Mouse (Mus musculus) frontal cortex, adult (tissue): Measurements from ENCODE around the gene Mfsd4a.
A peak's percentile ranks its signal among the peaks of the same experiment; 100 is the strongest.

Experiments used
- ATAC-seq: cut with Nextera tagmentation; 2 replicates; pipeline ENCODE4 v1.9.2; 2017; ENCODE audit warnings: mild to moderate bottlenecking, moderate library complexity, mixed read lengths; ENCODE audit not compliant: low TSS enrichment

Mfsd4a gene

GRCm38 (mm10) chr1:132065475-132066172, 2.2 kb downstream of the Mfsd4a start:
- peak; percentile 19; the same call in 1 of the 2 replicates for ATAC-seq

DNA sequence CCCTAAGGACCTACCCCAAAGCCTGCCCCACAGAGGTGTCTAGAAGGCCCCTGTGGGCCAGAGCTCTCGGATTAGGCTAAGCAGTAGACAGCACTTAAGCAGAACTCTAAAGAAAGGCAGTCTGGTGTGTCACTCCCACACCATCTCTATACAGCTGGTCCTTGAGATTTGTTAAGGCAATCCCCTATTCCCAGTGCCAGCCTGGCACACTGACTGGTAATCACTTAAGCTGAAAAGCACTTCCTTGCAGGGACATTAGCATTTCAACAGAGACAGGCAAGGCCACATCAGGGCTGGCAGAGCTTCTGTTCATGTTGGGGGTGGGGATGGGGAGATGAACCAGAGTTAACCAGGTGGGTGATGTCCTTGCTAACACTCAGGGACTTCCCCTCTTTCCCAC, 2.9 kb downstream of the Mfsd4a start:
- peak; percentile 64 for ATAC-seq

GRCm38 (mm10) chr1:132063096-132063495, 4.8 kb downstream of the Mfsd4a start:
- no peak for ATAC-seq

GRCm38 (mm10) chr1:132061750-132062541, 5.9 kb downstream of the Mfsd4a start:
- ATAC-seq = no peak

DNA sequence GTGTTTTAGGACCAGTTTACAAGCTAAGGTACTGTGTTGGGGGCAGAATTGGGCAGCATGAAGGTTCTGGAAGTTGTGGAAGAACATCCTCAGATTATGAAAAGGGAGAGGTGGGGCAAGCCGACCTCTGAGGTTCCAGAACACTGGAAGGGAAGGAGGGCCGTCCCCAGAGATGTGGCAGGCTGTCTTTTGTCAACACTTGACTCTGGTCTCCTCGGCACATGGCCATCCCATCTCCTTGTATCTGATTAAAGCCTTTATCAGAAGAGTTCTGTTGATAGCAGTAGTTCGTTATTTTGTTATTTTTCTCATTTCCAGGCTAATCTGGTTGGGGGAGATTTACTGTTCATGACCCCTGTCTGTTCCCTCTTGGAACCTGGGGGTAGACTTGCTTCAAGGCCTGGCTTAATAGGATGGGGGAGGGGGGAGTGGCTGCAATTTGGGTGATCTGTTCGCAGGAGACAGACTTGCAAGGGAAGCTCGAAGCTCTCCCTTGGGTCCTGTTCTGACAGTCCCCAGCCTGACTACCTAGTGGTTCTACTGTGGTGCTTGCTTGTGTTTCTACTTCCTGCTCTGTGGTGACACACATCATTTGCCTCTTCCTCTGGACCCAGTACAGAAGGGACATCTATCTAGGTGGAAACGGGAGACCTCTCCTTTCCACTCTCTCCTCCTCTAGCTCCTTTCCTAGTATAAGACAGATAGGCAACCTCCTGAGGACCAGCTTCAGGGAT, 7.7 kb downstream of the Mfsd4a start:
- ATAC-seq = no peak

- no peak for ATAC-seq
These were observed 9.3 kb downstream of the Mfsd4a start for GRCm38 (mm10) chr1:132058558-132058957.

DNA sequence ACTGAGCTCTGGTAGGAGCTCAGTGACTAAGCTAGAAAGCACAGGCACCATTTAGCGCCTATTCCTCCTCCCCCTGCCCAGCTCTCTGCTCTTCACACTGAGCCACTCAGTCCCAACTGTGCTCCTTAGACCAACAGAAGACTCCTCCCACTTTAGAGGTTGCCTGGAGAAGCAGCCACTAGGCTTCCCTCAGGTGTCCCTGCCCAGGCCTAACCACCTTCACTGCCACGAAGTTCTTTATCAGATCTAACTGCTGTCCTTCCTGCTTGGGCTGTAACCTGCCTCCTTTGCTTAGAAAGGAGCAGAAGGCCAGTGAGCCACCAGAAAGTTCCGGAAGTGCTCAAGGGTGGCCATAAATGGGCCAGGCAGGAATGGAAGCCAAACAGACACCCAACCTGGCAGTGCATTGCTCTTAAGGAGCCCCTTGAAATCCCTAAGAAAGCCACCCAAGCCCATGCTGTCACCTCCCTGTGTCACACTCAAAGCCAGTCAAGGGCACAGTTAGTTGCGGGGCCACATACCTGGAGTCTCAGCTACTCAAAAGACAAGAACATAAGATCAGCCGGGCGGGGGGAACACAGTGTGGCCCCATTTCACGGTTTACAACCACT, 12.7 kb downstream of the Mfsd4a start:
- no peak for ATAC-seq

DNA sequence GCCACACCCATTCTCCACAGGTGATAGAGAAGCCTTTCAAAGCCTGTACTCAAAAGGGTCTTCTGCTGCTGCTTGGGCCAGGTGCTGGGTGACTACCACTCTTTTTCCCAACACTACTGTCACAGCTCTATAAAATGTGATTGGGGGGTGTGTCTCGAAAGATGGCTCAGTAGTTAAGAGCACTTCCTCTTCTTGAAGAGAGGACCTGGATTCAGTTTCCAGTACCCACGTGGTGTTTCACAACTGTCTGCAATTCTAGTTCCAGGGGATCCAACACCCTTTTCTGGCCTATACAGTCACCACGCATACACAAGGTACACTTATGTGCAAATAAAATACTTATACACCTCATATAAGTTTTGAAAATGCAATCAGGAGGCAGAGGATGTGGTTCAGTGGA, 13.5 kb downstream of the Mfsd4a start:
- no peak for ATAC-seq

GRCm38 (mm10) chr1:132051746-132052145, 16.1 kb downstream of the Mfsd4a start:
- no peak for ATAC-seq

DNA sequence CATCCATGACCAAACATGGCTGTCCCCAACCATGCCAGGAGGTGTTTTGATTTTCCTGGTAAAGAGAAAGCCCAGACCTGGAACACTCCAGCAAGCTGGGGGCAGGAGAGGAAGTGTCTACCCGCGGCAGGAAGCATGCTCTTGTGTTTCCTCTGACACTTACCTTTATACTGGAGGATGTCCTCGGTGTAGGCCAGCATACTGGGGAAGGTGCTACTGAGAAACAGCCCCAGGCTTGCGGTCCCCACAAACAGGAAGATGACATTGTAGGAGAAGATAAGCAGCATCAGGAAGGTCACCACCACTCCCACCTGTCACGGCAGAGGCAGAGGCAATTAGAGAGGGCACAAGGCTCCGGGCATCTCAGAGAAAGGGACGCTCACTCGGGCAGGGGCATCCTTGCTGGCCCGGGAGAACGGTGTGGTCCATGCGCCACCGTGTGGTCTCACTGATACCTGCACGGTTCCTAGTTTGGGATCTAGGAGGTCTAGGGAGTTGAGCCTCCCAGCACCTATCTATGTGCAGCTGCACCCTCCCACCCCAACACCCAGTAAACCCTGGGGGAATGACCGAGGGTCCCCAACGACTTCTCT, 21.6 kb downstream of the Mfsd4a start:
- ATAC-seq = peak; percentile 68

- ATAC-seq = peak; percentile 75
These were observed 24.1 kb downstream of the Mfsd4a start for GRCm38 (mm10) chr1:132043759-132044158.

GRCm38 (mm10) chr1:132040201-132040621, 27.7 kb downstream of the Mfsd4a start:
- ATAC-seq = no peak

- ATAC-seq = no peak
These were observed 29.1 kb downstream of the Mfsd4a start for GRCm38 (mm10) chr1:132038753-132039152.

GRCm38 (mm10) chr1:132037746-132038145, 30.1 kb downstream of the Mfsd4a start:
- ATAC-seq = no peak

- ATAC-seq = no peak
These were observed 35.7 kb downstream of the Mfsd4a start for GRCm38 (mm10) chr1:132032172-132032571.

DNA sequence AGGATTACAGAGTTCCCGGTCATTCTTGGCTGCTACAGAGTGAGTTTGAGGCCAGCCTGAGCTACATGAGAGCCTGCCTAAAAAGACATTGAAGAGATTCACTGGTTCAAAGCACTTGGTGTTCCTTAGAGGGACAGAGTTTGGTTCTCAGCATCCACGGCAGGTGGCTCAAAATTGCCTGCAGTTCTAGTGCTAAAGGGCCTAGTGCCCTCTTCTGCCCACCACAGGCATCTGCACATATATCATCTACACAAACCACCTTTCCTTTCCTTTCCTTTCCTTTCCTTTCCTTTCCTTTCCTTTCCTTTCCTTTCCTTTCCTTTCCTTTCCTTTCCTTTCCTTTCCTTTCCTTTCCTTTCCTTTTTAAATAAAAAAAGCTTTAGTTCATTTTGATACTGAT, 37.3 kb downstream of the Mfsd4a start:
- no peak for ATAC-seq

DNA sequence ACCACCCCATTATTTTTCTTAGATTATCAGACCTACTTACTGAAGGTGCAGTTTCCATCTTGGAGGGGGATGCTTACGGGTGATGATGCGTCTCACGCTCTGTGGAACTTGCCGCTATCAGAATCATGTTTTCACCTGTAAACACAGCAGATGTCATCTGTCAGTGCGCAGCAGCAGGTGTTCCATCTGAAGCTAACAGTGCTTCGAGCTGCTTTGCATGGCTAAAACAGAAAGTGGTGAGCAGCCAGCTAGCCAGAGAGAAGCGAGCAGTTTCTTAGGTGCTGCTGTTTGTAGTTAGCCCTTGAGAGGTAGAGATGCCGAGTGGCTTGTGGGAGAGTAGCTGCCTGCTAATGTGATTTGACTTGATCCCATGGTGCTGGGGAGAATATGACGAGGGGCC, 39.4 kb downstream of the Mfsd4a start:
- no peak for ATAC-seq

DNA sequence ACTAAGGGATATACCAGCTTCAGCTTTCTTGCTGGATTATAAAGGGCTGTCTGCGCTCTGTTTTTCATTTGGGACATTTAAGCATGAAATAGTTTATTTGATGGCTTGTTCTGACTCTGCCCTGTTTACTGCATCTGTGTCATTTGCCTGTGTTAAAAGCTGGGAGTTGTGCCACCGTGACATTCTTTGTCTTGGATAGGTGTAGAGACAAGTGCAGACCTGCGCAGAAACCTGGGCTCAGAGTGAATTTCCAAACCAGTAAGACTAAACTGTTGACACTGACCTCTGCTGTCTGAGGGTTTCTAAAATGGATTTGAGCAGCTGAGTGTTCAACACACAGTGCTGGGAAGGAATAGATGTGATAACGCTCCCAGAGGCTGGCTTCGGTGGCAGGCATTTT, 39.9 kb downstream of the Mfsd4a start:
- ATAC-seq = no peak

GRCm38 (mm10) chr1:132026925-132027646, 40.8 kb downstream of the Mfsd4a start:
- no peak for ATAC-seq

GRCm38 (mm10) chr1:132022107-132022506, 45.8 kb downstream of the Mfsd4a start:
- no peak for ATAC-seq

- ATAC-seq = no peak
These were observed 48.0 kb downstream of the Mfsd4a start for GRCm38 (mm10) chr1:132019876-132020275.
